18 mouse cellular contexts compared by ENCODE assay signal in genomic region chr17:11912136-11912535, GRCm38 (mm10).
"Had no signal": no experiment of that assay in that cellular context is flagged by ENCODE, and none has a peak within 500 bp of the region (broad histone marks: within the 10 kb centered on the region; RNA-seq: fewer than 3 reads in every experiment).

No protein-coding gene starts in this region.

- H3K27ac ChIP-seq: liver, embryonic 13.5 days; liver, embryonic 15.5 days; lung, embryonic 15.5 days; macrophage; neural tube, embryonic 12.5 days; stomach, embryonic 15.5 days; stomach, postnatal 0 days had no signal

- H3K27me3 ChIP-seq: neural tube, embryonic 12.5 days; stomach, embryonic 15.5 days had no signal

- H3K4me1 ChIP-seq: liver, embryonic 13.5 days; liver, embryonic 15.5 days; megakaryocyte, embryonic 14.5 days; stomach, embryonic 15.5 days had no signal

- ATAC-seq: liver, postnatal 0 days; lung, postnatal 0 days had no signal

- H3K4me2 ChIP-seq: liver, embryonic 13.5 days; liver, embryonic 15.5 days had no signal

- H3K9ac ChIP-seq: liver, embryonic 13.5 days; liver, embryonic 15.5 days; liver, postnatal 0 days; lung, embryonic 15.5 days; neural tube, embryonic 12.5 days; stomach, embryonic 15.5 days had no signal

- H3K9me3 ChIP-seq: liver, embryonic 13.5 days; liver, embryonic 15.5 days; lung, embryonic 15.5 days; midbrain, embryonic 12.5 days; neural tube, embryonic 12.5 days; stomach, embryonic 15.5 days had no signal

- H3K36me3 ChIP-seq: liver, embryonic 13.5 days; liver, embryonic 15.5 days; lung, embryonic 15.5 days; midbrain, embryonic 12.5 days; neural tube, embryonic 12.5 days; stomach, embryonic 15.5 days had no signal

- DNase-seq: liver, embryonic 13.5 days; liver, postnatal 0 days; lung, adult 2 months; lung, postnatal 14 days; lung, postnatal 36 days; right cerebral cortex, postnatal 14 days; thymus, adult 2 months; thymus, postnatal 25 days; thymus, postnatal 4 days had no signal

- H3K4me3 ChIP-seq: liver, embryonic 13.5 days; liver, embryonic 15.5 days; lung, embryonic 15.5 days; megakaryocyte, embryonic 14.5 days; neural tube, embryonic 12.5 days had no signal
